Mouse (Mus musculus) embryo, embryonic 9.5 days (tissue): Measurements from ENCODE around the gene D930048N14Rik.
"Not testable (repeated sequence)": the region's sequence is repeated elsewhere in the genome, so short reads cannot be mapped to it uniquely, and the experiment has no call there.

Experiments used
- DNase-seq: peaks from one replicate; pipeline ENCODE4 v3.0.0-alpha.2; 2017; ENCODE audit errors: extremely low spot score

Gene D930048N14Rik

DNA sequence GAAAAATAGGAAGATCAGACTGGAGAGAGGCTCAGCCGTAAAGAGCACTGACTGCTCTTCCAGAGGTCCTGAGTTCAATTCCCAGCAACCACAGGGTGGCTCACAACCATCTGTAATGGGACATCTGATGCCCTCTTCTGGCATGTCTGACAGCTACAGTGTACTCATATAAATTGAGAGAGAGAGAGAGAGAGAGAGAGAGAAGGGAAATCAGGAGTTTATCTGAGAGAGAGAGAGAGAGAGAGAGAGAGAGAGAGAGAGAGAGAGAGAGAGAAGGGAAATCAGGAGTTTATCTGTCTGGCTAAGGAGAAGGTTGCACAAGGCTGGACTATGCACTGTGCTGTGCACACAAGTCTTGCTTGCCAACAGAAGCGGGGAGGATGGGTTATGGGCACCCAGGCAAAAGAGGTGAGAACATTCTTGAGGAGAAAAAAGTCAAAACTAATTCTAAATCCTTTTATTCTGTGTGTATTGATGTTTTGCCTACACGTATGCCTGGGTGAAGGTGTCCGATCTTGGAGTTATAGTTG is 2.2 kb downstream of the D930048N14Rik start:
- no peak for DNase-seq

DNA sequence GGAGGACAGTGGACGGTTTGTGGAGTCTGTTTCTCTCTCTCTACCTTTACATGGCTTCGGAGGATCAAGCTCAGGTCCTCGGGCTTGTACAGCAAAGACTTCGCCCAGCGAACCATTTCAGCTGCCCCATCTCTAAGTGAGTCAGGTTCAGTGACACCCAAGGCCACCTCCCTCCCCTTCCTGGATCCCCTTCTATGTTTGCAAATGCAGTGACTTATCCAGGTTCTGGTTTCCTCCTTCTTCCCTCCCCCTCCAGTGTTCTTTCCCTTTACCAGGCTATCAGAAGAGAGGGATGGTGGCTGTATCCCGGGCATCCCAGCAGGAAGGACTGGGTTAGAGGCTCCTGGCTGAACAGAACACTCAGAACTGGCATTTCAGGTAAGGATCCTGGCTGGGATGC is 3.0 kb downstream of the D930048N14Rik start:
- DNase-seq, result no peak

DNA sequence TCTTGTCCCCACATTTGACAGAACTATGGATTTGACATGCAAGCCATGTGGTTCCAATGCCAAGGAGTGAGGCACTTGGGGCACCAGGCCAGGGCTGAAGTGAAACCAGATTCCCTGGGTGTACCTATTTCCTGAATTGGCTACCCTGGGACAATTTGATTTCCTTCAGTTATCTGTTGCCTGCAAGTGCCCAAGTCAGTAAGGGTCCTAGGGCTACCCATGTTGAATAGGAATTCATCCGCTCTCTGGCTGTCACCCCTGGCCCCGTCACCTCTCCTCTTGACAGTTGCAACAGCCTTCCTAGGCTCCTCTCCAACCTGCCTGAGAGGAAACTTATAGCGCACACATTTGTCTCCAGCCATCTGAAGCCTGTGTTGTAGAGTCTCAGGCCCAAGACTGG is 4.1 kb downstream of the D930048N14Rik start:
- DNase-seq, result no peak

DNA sequence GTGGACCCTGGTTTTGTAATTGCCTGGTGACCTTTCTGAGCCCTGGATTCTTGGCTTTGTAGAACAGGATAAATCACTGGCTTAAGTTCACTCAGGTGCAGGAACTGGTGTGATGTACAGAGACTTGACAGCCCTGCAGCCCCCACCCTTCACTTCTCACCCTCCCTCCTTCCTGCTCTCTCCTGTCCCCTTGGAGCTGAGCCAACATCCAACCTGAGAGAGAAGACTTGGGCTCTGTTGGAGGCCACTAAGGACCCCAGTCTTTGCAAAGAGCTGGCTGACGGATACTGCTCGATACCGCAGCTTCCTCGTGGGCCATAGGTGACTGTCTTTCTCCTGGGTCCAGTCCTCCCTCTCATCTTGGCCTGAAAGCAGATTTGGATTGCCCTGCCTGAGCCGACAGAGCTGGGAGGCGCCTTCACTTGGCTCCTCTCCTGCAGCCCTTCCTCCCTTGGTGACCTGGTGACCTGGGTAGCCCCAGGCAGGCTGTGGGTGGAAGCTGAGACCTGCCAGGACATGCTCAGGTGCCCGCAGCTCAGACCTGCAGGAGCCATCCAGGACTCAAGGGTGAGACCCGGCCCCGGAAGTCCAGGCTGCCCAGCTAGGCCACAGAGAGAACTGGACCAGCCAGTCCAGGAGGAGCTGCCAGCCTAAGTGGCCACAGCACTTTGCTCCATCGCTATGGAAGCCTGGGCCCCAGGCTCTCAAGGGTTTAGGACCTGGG is 6.2 kb downstream of the D930048N14Rik start:
- no peak for DNase-seq

DNA sequence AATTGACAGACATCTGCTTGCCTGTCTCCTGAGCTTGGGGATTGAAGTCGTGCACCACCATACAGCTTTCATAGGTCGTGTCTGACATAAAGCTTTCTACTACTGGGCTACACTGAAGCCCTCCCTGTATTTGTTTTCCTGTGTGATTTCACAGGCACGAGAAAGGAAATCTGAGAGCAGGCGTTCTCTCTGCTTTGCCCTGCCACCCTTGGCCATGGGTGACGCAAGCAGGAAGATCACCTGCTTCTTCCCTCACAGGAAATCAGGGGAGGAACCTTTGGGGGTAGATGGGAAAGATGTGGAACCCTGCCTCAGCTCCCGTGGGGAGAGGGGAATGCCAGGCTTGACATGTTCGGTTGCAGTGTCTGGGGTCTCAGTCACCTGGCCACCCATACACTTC is 7.5 kb downstream of the D930048N14Rik start:
- DNase-seq, result no peak

DNA sequence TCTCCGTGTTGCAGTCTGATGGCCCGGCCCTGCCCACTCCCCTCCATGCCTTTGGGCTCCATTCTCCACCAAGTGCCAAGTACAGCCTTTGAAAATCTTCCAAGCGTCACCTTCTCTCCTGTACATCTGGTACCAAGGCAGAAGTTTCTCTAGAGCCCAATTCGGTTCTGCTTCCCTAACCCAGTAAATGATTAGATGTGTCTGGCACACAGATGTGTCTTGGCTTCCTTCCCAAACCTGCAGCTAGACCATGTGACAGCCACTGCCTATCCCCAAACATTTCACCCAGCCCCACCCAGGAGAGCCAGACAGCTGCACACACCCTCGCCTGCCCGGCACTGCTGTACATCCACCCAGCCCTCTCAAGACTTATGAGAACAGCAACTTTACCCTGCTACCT is 8.0 kb downstream of the D930048N14Rik start:
- DNase-seq, result no peak

DNA sequence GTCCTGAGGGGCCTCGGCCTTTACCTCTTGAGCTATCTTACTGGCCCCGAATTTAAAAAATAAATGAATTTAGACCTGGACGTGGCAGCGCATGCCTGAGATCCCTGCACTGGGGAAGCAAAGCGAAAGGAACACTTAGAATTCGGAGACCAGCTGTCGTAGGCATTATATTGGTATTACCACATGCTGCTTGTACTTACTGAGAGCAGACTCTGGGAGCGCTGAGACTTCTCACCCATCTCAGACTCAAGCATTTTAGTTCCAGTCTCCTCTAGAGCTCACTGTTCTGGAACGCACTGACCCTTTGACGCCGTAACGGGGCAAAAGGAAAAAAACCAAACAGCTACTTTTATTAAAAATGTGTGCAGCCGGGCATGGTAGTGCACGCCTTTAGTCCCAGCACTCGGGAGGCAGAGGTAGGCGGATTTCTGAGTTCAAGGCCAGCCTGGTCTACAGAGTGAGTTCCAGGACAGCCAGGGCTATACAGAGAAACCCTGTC is 11.2 kb downstream of the D930048N14Rik start:
- DNase-seq, result no peak

DNA sequence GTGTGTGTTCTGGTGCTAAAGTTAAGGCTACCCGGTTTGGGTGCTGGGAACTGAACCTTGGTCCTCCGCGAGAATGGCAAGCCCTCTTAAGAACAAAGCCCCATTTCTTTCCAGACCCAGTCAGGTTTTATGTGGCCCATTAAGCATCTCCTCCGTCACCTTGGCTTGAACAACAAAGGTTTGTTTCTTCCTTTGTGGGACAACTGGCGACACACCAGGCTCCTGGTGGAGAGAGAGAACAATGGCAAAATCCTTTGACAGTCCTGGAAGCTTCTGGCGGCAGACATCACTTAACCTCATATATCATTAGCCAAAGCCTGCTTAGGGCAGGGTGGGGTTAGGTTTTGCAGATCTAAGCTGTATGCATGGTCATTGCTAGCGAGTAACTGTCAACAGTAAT is 11.9 kb downstream of the D930048N14Rik start:
- no peak for DNase-seq

DNA sequence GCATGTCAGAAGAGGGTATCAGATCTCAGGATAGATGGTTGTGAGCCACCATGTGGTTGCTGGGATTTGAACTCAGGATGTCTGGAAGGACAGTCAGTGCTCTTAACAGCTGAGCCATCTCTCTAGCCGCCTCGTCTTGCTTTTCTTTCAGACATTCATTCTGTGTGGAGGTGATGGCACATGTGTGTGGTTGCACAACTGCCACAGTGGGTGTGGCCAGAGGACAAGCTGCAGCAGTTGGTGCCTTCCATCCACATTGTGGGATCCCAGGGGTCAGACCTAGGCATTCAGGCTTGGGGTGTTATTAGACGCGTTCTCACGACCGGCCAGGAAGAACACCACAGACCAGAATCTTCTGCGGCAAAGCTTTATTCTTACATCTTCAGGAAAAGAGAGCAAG is 14.0 kb downstream of the D930048N14Rik start:
- not testable (repeated sequence) for DNase-seq

DNA sequence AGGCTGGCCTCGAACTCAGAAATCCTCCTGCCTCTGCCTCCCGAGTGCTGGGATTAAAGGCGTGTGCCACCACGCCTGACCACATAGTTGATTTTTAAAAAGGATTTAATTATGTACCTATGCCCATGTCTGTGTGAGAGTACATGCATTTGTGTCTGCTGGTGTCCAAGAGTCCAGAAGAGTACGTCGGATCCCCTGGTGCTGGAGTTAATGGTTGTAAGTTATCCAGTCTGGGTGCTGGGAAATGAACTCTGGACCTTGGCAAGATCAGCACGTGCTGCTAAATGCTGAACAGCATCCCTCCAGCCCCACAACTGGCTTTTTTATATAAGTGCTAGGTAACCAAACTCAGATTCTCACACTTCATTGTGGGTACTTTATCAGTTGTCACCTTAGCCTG is 20.1 kb downstream of the D930048N14Rik start:
- DNase-seq, result no peak

DNA sequence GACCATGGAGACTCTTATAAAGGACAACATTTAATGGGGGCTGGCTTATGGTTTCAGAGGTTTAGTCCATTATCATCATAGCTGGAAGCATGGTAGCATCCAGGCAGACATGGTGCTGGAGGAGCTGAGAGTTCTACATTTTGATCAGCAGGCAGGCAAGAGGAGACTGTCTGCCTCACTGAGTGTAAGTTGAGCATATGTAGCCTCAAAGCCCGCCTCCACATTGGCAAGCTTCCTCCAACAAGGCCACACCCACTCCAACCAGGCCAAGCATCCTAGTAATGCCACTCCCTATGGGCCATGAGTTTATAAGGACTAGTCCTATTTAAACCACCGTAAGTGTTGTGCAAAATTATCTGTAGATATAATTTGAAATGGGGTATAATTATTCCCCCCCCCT is 20.6 kb downstream of the D930048N14Rik start:
- no peak for DNase-seq

DNA sequence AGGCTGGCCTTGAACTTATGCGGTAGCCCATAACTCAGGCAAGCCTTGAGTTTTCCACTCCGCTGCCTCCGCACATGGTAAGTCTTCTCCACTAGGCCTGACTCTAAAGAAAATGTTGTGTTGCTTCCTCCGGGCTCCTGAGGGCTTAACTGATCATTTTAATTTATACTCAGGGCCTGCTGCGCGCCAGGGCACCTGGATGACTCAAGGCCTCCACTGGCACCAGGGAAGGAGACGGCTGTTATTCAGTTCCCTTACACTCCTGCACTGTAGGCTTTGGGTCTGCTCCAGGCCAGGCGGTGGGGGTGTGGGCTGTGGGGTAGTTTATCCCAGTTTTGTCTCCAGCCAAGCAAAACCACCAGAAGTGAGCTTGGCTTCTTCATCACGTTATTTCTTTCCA is 22.5 kb downstream of the D930048N14Rik start:
- DNase-seq, result no peak

DNA sequence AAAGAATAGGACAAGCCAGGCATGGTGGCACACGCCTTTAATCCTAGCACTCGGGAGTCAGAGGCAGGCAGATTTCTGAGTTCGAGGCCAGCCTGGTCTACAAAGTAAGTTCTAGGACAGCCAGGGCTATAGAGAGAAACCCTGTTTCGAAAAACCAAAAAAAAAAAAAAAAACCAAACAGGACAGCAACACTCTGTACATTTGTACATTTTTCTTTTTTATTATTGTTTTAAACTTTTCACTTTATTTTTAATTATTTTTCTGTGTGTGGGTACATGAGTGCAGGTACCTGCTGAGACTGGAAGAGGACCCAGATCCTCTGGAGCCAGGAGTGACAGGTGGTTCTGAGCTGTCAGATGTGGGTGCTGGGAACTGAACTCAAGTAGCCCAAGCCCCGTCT is 24.6 kb downstream of the D930048N14Rik start:
- no peak for DNase-seq

DNA sequence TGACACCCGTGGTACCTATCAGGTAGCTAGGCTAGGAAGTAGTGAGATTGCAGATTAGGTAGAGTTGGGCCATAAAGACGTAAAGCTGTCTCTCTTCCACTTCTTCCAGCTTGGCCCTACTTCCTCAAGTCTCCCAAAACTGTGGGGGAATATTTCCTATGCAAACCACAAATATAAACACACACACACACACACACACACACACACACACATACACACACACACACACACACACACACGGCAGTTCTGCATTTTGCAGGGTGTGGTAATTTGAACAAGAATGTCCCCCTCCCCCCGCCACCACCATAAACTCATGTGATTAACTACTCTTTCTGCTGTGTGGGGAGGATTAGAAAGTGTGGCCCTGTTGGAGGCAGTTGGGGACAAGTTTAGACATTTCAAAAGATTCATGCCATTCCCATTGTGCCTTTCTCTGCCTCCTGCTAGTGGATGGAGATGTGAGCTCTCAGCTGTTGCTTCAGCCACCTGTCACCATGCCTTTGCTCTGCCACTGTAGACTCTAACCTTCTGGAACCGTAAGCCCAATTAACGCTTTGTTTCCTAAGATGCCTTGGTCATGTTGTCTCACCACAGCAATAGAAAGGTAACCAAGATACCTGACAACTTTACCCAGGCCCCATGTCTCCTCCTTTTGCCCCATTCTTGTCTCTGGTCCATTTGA is 27.1 kb downstream of the D930048N14Rik start:
- DNase-seq, result no peak

DNA sequence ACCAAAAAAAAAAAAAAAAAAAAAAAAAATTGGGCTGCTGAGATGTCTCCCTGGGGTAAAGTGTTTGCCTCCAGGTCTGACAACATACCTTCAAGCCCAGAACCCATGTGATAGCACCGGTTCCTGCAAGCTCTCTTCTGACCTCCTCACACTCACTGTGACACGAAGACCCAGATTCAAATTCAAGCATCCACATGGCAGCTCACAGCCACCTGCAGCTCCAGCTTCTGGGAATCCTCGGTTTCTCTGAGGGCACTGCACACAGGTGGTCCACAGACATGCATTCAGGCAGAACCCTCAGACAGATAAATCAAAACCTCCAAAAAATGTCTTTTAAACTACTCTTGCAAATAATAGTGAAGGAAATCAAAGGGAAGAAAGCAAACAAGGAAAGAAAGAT is 28.7 kb downstream of the D930048N14Rik start:
- DNase-seq, result no peak

DNA sequence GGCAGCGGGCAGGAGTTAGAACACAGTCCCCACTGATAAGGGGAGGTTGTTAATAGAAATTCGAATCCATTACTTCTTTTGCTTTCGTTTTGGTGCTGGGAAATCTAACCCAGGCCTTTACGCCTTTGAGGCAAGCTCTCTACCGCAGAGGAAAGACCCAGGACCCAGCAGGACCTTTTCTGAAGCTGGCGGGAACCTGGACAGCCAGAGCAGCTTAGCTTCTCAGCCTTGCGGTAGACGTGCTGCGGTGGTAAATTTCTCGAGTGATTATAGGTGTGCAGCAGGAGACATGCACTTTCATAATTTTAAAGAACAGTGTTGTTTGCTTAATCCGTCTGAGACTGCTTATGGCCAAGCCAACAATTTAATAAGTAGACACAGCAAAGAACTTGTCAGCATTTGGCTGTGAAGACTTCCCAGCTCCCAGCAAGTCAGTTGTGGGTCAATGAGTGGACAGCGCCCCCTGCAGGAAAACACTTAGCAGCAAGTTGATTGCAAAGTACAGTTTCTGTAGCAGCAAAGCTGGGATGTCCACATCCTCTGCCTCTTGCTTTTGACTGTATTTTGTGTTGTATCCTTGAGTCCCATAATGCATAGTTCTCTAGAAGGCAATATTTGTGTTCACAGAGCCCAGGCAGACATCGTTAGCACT is 30.7 kb downstream of the D930048N14Rik start:
- DNase-seq, result peak; percentile 85

DNA sequence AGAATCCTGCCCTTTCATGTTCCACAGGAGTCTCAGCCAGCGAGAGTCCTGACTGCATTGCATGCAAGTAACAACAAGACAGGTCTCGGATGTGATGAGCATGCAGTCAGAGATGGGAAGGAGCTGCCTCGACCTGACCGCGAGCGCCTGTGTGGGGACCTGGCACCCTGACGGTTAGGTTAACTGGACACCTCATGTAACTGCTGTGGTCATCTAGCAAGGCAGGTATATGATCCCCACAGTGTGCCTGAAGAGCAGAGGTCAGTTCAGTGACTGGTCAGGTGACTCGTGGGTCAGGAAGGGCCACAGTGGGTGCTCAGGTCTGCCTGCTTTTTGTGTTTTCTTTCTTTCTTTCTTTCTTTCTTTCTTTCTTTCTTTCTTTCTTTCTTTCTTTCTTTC is 31.2 kb downstream of the D930048N14Rik start:
- DNase-seq, result no peak

DNA sequence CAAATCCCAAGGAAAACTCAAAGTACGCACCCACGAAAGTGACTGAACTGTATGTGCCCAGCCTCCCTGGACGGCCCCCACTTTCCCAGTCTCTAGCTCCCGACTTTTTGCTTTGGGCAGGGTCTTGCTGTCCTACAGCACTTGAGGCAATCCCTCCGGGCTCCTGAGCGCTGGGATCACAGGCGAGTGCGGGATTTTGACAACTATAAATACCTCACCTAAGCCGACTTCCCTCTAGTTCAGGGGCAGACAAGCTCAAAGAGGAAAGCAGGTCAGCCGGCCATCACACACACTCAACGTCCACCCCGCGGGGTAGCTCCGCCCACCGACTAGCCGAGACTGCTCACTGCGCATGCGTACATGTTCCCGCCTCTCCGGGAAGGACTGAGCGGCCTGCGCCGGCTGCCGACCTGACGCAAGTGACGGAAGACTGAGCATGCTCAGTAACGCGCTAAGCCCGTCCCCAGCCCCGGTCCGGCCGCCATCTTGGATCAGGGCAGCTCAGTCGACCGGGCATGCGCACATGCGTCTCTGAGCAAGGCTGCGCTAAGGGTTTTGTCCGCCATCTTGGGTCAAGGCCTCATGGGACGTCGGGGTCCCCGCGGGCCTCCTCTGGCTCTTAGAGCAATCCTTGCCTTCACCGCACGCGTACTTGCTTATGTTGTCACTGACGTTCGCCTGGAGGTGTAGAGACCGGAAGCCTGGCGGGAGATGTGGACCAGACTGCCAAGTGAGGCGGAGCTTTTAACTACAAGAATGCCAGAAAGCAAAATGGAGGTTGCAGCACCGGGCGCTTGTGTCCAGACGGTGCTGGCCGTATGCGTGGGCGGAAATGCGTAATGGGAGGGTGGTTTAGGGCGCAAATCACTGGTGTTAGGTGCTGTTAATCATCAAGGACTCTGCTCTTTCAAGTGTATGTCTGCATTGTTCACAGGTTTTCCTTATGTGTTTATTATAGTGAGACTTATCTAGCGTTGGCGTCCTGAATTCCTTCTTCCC is 37.9 kb downstream of the D930048N14Rik start, which contains the start of gene 0610009B22Rik:
TSS of gene 0610009B22Rik (minus strand) at position 545 of the 999 bp plus-strand sequence.
- peak; percentile 100 for DNase-seq

DNA sequence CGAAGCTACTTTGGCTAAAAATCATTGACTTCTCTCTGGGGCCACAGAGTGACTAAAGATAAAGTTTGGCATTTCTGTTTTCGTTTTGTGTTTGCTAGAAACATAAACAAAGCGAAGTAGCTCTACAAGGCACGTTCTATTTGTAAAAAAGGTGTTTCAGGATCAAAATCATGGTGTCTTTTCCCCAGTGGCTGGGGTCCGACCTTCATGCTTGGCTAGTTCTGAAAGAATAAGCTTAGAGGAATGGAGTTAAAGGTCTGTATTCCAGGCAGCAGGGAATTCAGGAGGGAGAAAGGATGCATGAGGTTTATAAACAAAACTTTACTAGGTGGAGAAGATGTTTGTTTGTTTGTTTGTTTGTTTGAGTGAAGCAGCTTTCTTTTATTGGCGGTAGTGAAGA is 38.6 kb downstream of the D930048N14Rik start:
- no peak for DNase-seq

DNA sequence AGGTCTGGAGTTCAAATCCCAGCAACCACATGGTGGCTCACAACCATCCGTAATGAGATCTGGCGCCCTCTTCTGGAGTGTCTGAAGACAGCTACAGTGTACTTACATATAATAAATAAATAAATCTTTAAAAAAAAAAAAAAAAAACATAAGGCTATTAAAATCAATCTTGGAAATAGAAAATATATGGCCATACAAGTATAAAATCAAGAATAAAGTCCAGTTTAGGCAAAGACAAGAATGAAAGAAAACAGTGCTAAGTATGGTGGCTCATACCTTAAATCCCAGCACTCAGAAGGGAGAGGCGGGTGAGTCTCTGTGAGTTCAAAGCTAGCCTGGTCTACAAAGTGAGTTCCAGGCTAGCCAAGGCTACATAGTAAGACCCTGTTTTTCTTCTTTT is 39.8 kb downstream of the D930048N14Rik start:
- DNase-seq, result not testable (repeated sequence)

DNA sequence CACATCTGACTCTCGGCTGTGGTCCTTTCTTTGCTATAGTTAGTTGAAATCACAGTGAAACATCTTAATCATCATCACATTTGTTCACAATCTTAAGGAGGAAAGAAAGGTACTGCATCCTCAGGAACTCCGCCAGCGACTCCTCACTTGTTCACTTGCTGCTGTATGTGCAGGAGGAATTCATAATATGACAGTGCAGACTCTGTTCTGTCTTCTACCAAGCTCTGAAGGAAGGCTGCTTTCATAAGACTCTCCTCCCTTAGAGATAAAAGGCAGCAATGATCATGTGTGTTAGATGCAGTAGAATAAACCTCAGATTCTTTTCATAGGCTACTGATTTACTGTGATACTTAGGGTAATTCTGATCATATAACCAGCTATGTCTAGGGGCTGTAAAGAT is 44.2 kb downstream of the D930048N14Rik start:
- DNase-seq, result no peak
